Mouse (Mus musculus) CH12.LX (cell line): ENCODE measurements around the gene Spsb4.

Experiments used
- CTCF ChIP-seq, 2 experiments: IDR thresholded peaks in 1 of 2; conservative IDR thresholded peaks in 1 of 2; 2 replicates each; pipeline ENCODE4 v1.5.1; 2011 to 2012; ENCODE audit warnings: low read depth in 2 of 2, low read length in 2 of 2, improper control_type of control experiment in 1 of 2, inconsistent platforms in 1 of 2, mild to moderate bottlenecking in 1 of 2, moderate library complexity in 1 of 2
- E2F4 ChIP-seq: IDR thresholded peaks from 2 replicates; pipeline ENCODE4 v1.6.1; 2011; ENCODE audit warnings: low read depth, low read length, improper control_type of control experiment; ENCODE audit not compliant: insufficient replicate concordance
- EP300 ChIP-seq: IDR thresholded peaks from 2 replicates; pipeline ENCODE4 v1.6.1; 2011; ENCODE audit warnings: low read length, improper control_type of control experiment
- JUN ChIP-seq: IDR thresholded peaks from 2 replicates; pipeline ENCODE4 v1.6.1; 2011; ENCODE audit warnings: low read depth, mild to moderate bottlenecking, low read length, improper control_type of control experiment, moderate library complexity; ENCODE audit not compliant: insufficient read depth
- KAT2A ChIP-seq: IDR thresholded peaks from 2 replicates; pipeline ENCODE4 v1.6.1; 2012; ENCODE audit warnings: low read length, improper control_type of control experiment, inconsistent platforms; ENCODE audit not compliant: insufficient replicate concordance
- MAFK ChIP-seq: IDR thresholded peaks from 2 replicates; pipeline ENCODE4 v1.6.1; 2011; ENCODE audit warnings: low read length, improper control_type of control experiment; ENCODE audit not compliant: insufficient replicate concordance
- POLR2A ChIP-seq: IDR thresholded peaks from 2 replicates; pipeline ENCODE4 v1.6.1; 2011; ENCODE audit warnings: low read depth, mild to moderate bottlenecking, improper control_type of control experiment, low read length
- POLR2AphosphoS2 ChIP-seq: IDR thresholded peaks from 2 replicates; pipeline ENCODE4 v1.6.1; 2011; ENCODE audit warnings: low read depth, low read length, improper control_type of control experiment
- RAD21 ChIP-seq: IDR thresholded peaks from 2 replicates; pipeline ENCODE4 v1.6.1; 2011; ENCODE audit warnings: low read depth, mild to moderate bottlenecking, low read length, improper control_type of control experiment, moderate library complexity

- TF ChIP-seq POLR2A (no peak), MAFK (no peak), POLR2AphosphoS2 (no peak), CTCF (conservative IDR thresholded peaks at IDR 0.05 in 1 of 2, IDR thresholded peaks at IDR 0.05 in 1 of 2; ENCODE audit: low read depth in 2 of 2, low read length in 2 of 2) (no peak), E2F4 (no peak), RAD21 (no peak), EP300 (no peak), JUN (no peak), KAT2A (no peak)
Observed at GRCm38 (mm10) chr9:97013153-97013552, 5.5 kb downstream of the Spsb4 start.
